Mouse (Mus musculus) intestine, embryonic 16.5 days (tissue): ENCODE measurements around the gene Ddc. TPM values are rescaled to one million over a fixed set of nuclear protein-coding genes. Genes with fewer than 3 reads are reported as not detected.

ENCODE experiments used
- ATAC-seq: fragments of 200-750 bp; cut with Nextera tagmentation; 2 replicates; pipeline ENCODE4 v1.8.0; 2017; ENCODE audit warnings: moderate TSS enrichment, moderate library complexity
- H3K27ac ChIP-seq: fragments of 300-500 bp; sonication (generic); 2 replicates; pipeline ENCODE4 v1.5.1; 2014; ENCODE audit warnings: mild to moderate bottlenecking, low read length
- H3K27me3 ChIP-seq: fragments of 300-500 bp; sonication (generic); replicated peaks from 2 replicates; pipeline ENCODE4 v1.6.1; 2014; ENCODE audit warnings: low read length, control low read depth, mixed read lengths; ENCODE audit not compliant: control insufficient read depth, insufficient read depth
- H3K36me3 ChIP-seq: fragments of 300-500 bp; sonication (generic); 2 replicates; pipeline ENCODE4 v1.6.1; 2014; ENCODE audit warnings: low read length, control low read depth; ENCODE audit not compliant: control insufficient read depth, insufficient read depth
- H3K4me1 ChIP-seq: fragments of 300-500 bp; sonication (generic); 2 replicates; pipeline ENCODE4 v1.6.1; 2014; ENCODE audit warnings: low read length, control low read depth, mixed read lengths; ENCODE audit not compliant: control insufficient read depth, insufficient read depth
- H3K4me2 ChIP-seq: fragments of 300-500 bp; sonication (generic); 2 replicates; pipeline ENCODE4 v1.6.1; 2014; ENCODE audit warnings: low read depth, low read length, control low read depth
- H3K4me3 ChIP-seq: fragments of 300-500 bp; sonication (generic); 2 replicates; pipeline ENCODE4 v1.5.1; 2014; ENCODE audit warnings: mild to moderate bottlenecking, low read length
- H3K9ac ChIP-seq: fragments of 300-500 bp; sonication (generic); 2 replicates; pipeline ENCODE4 v1.6.1; 2014; ENCODE audit warnings: low read depth, low read length
- H3K9me3 ChIP-seq: fragments of 300-500 bp; sonication (generic); 2 replicates; pipeline ENCODE4 v1.6.1; 2016; ENCODE audit warnings: low read length, control low read depth; ENCODE audit not compliant: control insufficient read depth
- WGBS: fragments of 180-500 bp; shearing (Covaris S2); extraction: QIAGEN DNeasy Blood & Tissue Kit; methylation state at CpG from one replicate; pipeline ENCODE4 v1.1.7; 2014; 5-methylcytosine and 5-hydroxymethylcytosine counted together
- polyA plus RNA-seq: library from polyadenylated mRNA; unstranded; fragments of >200 nt; fragmentation: Nextera tagmentation; extraction: Ambion mirVana; gene quantifications from 2 replicates; pipeline ENCODE4 v1.2.1, GENCODE M21; 2015

Ddc gene
- polyA plus RNA-seq, 1 experiment from 2014 or later, result 44.0 TPM

DNA sequence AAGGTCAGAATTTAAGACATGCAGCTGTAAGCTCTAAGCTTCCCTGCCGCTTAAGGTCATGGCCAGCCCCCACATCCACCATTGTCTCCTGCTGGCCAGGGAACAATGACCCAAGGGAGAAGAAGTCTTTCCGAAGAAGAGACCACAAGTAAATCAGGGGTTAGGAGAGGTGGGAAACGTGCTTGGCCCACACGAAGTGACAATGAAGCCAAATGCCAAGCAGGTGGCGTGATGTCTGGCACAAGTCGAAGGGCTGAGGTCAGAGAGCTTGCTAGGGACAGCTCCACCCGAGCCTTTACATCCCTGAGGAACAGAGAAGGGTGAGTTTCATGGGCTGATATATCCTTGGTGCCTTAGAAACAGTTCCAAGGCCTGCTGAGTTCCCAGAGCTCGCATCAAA, 52.9 kb downstream of the Ddc start:
- peaks cover 4% of the 10 kb centered on the region for H3K4me1 ChIP-seq
- peak overlapping the region; percentile 43; the same call in 1 of the 2 replicates for H3K27ac ChIP-seq
- no peak overlapping the region for H3K9ac ChIP-seq
- no peak overlapping the region for H3K4me2 ChIP-seq
- H3K36me3 ChIP-seq, result no peaks in the 10 kb centered on the region
- no peaks in the 10 kb centered on the region for H3K27me3 ChIP-seq
- ATAC-seq, result no peak
- 69% methylated on average over 8 of the region's 8 CpGs for WGBS
- H3K9me3 ChIP-seq, result no peaks in the 10 kb centered on the region
- no peak overlapping the region for H3K4me3 ChIP-seq

GRCm38 (mm10) chr11:11844367-11844971, 53.5 kb downstream of the Ddc start:
- Histone ChIP-seq H3K27ac (peak overlapping the region; percentile 43), H3K4me2 (no peak overlapping the region), H3K27me3 (no peaks in the 10 kb centered on the region), H3K36me3 (no peaks in the 10 kb centered on the region), H3K9me3 (no peaks in the 10 kb centered on the region), H3K4me3 (no peak overlapping the region), H3K9ac (no peak overlapping the region), H3K4me1 (peaks cover 3% of the 10 kb centered on the region)
- WGBS, result 46% methylated on average over 13 of the region's 13 CpGs
- peak; percentile 75 for ATAC-seq

DNA sequence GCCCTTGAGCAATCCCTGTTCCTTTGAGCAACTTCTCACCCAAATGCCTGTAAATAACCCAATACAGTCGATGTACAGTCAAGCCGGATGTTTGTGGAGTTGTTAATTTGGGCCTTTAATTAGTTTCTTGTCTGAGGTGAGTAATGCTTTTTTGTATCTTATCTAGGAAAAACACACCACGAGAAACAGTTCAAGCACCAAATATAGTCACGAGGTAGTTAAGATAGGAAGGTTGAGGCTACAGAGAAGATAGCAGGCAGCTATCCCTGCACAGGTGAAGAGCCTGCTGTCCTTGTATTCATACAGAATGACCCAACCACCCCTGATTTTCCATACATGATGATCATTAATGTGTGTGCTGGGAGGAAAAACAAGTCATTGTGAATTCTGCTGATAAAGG, 56.4 kb downstream of the Ddc start:
- ATAC-seq, result peak; percentile 30; the same call in 1 of the 2 replicates
- H3K9ac ChIP-seq, result no peak overlapping the region
- no peaks in the 10 kb centered on the region for H3K27me3 ChIP-seq
- no peak overlapping the region for H3K4me3 ChIP-seq
- H3K36me3 ChIP-seq, result no peaks in the 10 kb centered on the region
- H3K27ac ChIP-seq, result no peak overlapping the region
- no peak overlapping the region for H3K4me2 ChIP-seq
- WGBS, result 57% methylated on average over 4 of the region's 4 CpGs
- H3K4me1 ChIP-seq, result peaks cover 13% of the 10 kb centered on the region
- H3K9me3 ChIP-seq, result no peaks in the 10 kb centered on the region

DNA sequence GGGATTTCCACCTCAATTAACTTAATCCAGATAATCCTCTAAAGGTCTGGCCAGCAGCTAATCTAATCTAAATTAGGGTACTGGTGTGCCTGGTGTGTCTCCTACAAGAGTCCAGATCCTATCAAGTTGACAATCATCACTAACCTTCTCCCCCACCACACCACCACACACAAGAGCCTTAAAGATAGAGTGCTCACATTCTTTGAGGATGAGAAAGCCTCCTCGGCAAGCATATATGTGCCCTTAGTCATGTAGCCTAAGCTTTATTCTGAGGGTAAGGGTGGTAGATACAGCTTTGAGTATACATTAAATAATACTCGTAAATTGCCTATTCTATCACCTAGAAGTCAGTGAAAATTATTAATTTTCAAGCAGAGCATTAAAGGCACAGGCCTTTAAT, 57.2 kb downstream of the Ddc start:
- Histone ChIP-seq H3K27me3 (no peaks in the 10 kb centered on the region), H3K4me2 (no peak overlapping the region)
- 61% methylated on average over 2 of the region's 2 CpGs for WGBS

DNA sequence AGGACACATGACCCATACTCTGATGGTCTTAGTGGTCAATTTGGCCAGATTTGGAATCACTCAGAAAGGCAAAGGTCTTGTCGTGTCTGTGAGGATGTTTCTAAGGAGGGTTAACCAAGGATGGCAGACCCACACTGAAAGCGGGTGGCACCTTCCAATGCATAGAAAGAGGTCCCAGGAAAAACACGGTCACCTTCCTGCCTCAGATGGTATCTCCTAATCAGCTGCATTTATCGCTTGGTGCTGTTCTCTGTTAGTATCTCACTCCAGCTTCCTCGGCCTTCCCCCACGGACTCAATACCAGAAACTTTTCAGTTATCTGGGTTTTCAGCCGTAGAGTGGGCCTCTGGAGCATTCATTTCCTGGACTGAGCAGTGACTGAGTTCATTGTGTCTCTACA, 58.1 kb downstream of the Ddc start:
- Histone ChIP-seq H3K4me2 (no peak overlapping the region), H3K9me3 (no peaks in the 10 kb centered on the region), H3K4me1 (peaks cover 21% of the 10 kb centered on the region), H3K36me3 (no peaks in the 10 kb centered on the region), H3K27ac (no peak overlapping the region), H3K9ac (no peak overlapping the region), H3K27me3 (no peaks in the 10 kb centered on the region), H3K4me3 (no peak overlapping the region)
- 90% methylated on average over 7 of the region's 7 CpGs for WGBS
- ATAC-seq, result no peak

More for the DNA sequence above, 57.2 kb downstream of the Ddc start:
- no peak overlapping the region for H3K27ac ChIP-seq
- no peak for ATAC-seq
- H3K36me3 ChIP-seq, result no peaks in the 10 kb centered on the region
- H3K4me1 ChIP-seq, result peaks cover 19% of the 10 kb centered on the region
- H3K9me3 ChIP-seq, result no peaks in the 10 kb centered on the region
- no peak overlapping the region for H3K9ac ChIP-seq
- no peak overlapping the region for H3K4me3 ChIP-seq

DNA sequence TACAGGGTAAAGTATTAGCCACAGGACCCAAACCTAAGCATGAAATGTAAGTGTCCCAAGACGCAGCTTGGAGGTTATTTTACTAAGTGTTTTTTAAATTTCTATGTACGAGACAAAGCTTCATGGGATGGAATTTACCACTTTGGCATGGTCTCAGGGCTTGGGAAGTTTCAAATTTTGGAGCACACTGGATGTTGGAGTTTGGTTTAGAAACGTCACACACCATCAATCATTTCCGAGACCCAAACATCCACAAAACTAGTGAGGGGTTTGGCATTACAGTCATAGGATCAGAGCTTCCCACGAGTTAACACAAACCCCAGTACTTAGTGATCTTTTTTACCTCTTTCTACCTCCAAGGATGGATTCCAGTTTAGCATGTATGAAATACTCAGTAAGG, 60.6 kb downstream of the Ddc start:
- H3K4me3 ChIP-seq, result no peak overlapping the region
- WGBS, result 59% methylated on average over 5 of the region's 5 CpGs
- H3K9me3 ChIP-seq, result no peaks in the 10 kb centered on the region
- peaks cover 31% of the 10 kb centered on the region for H3K4me1 ChIP-seq
- no peaks in the 10 kb centered on the region for H3K27me3 ChIP-seq
- no peak overlapping the region for H3K4me2 ChIP-seq
- no peak overlapping the region for H3K9ac ChIP-seq
- no peaks in the 10 kb centered on the region for H3K36me3 ChIP-seq
- ATAC-seq, result no peak
- peak overlapping the region; percentile 76 for H3K27ac ChIP-seq

DNA sequence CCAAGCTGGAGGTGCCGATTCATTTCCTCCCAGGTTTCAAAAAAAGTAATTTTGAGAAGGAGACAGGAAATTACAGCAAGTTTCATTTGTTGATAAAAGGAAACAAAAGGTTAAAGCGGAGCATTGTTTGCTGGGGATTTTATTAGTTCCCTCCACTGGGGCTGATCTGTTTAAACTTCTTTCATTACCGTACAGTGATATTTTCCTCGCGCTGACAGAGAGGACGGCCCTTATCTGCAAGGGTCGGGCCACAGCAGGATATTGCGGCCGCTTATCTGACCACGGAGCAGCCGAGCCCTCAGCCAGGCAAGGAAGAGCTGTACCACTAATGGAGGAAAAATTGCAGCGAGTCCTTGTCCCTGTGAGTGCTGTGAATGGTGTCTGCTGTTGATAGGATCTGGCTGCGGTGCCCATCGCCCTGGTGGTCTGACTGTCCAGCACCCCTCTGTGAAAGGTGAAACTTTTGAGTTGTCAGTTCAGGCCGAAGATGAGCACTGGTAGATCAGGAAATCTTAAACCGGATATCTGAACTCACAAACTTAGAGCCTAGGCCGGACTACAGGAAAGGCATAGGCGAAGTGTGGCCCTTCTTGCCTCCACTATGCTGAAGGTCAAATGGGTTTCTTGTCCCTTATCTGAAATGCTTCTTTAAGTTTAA, 61.1 kb downstream of the Ddc start:
- Histone ChIP-seq H3K4me1 (peaks cover 37% of the 10 kb centered on the region), H3K9me3 (no peaks in the 10 kb centered on the region), H3K4me2 (peak overlapping the region; percentile 46), H3K4me3 (peak overlapping the region; percentile 27), H3K9ac (peak overlapping the region; percentile 53), H3K27me3 (no peaks in the 10 kb centered on the region), H3K27ac (peak overlapping the region; percentile 76), H3K36me3 (no peaks in the 10 kb centered on the region)
- 26% methylated on average over 18 of the region's 18 CpGs for WGBS
- peak; percentile 67 for ATAC-seq

DNA sequence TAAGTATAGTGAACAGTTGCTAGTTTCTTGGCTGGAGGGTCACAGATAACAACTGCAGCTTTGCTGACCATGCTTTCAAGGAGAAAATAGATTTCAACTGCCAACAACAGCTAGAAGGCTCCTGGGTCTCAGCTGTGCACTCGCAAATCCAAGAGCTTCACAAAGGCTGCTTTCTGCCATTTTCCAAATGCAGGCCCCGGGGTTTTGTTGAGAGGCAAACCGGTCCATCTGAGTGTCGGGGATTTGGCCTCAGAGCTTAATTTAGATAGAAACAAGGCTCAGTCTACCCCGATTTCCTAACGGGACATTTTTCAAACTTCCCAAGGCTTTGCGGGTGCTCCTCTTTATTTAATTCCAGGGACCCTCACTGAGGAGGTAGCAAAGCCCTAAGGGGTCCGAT, 61.7 kb downstream of the Ddc start:
- Histone ChIP-seq H3K4me2 (peak overlapping the region; percentile 46; the same call in 1 of the 2 replicates), H3K4me1 (peaks cover 41% of the 10 kb centered on the region), H3K27me3 (no peaks in the 10 kb centered on the region), H3K9me3 (no peaks in the 10 kb centered on the region), H3K27ac (peak overlapping the region; percentile 76), H3K9ac (peak overlapping the region; percentile 53), H3K36me3 (no peaks in the 10 kb centered on the region), H3K4me3 (peak overlapping the region; percentile 27)
- 50% methylated on average over 8 of the region's 8 CpGs for WGBS
- no peak for ATAC-seq

DNA sequence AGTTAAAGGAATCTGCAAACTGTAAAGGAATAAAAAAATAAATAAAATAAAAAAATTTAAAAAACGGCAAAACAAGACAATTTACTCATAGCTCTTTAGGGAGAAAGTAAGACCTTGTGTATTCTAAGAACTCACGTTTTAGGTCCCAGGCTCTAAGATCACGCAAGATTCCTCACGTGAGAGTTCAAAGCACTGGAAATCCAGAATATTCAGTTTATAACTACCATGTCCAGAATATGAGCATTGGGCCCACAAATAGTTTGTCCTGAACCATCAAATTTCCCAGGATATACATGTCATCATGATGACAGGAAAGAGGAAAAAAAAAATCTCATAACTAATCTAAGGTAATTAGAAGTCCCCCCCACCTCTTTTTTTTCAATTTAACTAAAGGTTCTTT, 62.2 kb downstream of the Ddc start:
- Histone ChIP-seq H3K4me1 (peaks cover 45% of the 10 kb centered on the region), H3K9ac (0 out of 2 replicates have a peak overlapping the region, but pooled peaks have one; percentile 22), H3K27ac (peak overlapping the region; percentile 68; the same call in 1 of the 2 replicates), H3K4me3 (no peak overlapping the region), H3K4me2 (no peak overlapping the region), H3K27me3 (no peaks in the 10 kb centered on the region), H3K9me3 (no peaks in the 10 kb centered on the region), H3K36me3 (no peaks in the 10 kb centered on the region)
- ATAC-seq, result no peak
- 75% methylated on average over 4 of the region's 4 CpGs for WGBS
